Mouse (Mus musculus): ENCODE measurements around the gene Nme8.

Gene Nme8

GRCm38 (mm10) chr13:19697790-19698189 is at the start of gene Nme8:
TSS of gene Nme8 (minus strand) at chr13:19697794.
- in situ Hi-C loops (cut with MboI) = loop anchor here (10.0 kb wide), 2 partner anchors 333 to 597 kb away; no protein-coding TSS in a partner anchor

GRCm38 (mm10) chr13:19745741-19746140 is 48.1 kb upstream of the Nme8 start:
- in situ Hi-C loops (cut with MboI) = no loop called here

GRCm38 (mm10) chr13:19744536-19744935 is 46.9 kb upstream of the Nme8 start:
- in situ Hi-C loops (cut with MboI) = no loop called here

- in situ Hi-C loops (cut with MboI) = no loop called here
These were observed 37.0 kb upstream of the Nme8 start for GRCm38 (mm10) chr13:19734597-19734996.

- in situ Hi-C loops (cut with MboI) = no loop called here
These were observed 33.2 kb upstream of the Nme8 start for GRCm38 (mm10) chr13:19730826-19731225.

GRCm38 (mm10) chr13:19718954-19719353 is 21.4 kb upstream of the Nme8 start:
- in situ Hi-C loops (cut with MboI) = no loop called here

- in situ Hi-C loops (cut with MboI) = no loop called here
These were observed 19.6 kb upstream of the Nme8 start for GRCm38 (mm10) chr13:19717201-19717600.

- in situ Hi-C loops (cut with MboI) = no loop called here
These were observed 6.2 kb upstream of the Nme8 start for GRCm38 (mm10) chr13:19703806-19704205.

GRCm38 (mm10) chr13:19701443-19702078 is 4.0 kb upstream of the Nme8 start:
- in situ Hi-C loops (cut with MboI) = no loop called here

GRCm38 (mm10) chr13:19700733-19701442 is 3.3 kb upstream of the Nme8 start:
- in situ Hi-C loops (cut with MboI) = no loop called here

GRCm38 (mm10) chr13:19698524-19699173 is 1.1 kb upstream of the Nme8 start:
- in situ Hi-C loops (cut with MboI) = loop anchor here (10.0 kb wide), 2 partner anchors 334 to 596 kb away; no protein-coding TSS in a partner anchor

- in situ Hi-C loops (cut with MboI) = loop anchor here (10.0 kb wide), 2 partner anchors 326 to 604 kb away; no protein-coding TSS in a partner anchor
These were observed 7.2 kb downstream of the Nme8 start for GRCm38 (mm10) chr13:19690417-19690816.

- in situ Hi-C loops (cut with MboI) = loop anchor here (10.0 kb wide), 2 partner anchors 325 to 605 kb away; no protein-coding TSS in a partner anchor
These were observed 7.6 kb downstream of the Nme8 start for GRCm38 (mm10) chr13:19689971-19690370.

- in situ Hi-C loops (cut with MboI) = no loop called here
These were observed 13.6 kb downstream of the Nme8 start for GRCm38 (mm10) chr13:19684007-19684406.

GRCm38 (mm10) chr13:19682879-19683640 is 14.5 kb downstream of the Nme8 start:
- in situ Hi-C loops (cut with MboI) = no loop called here

- in situ Hi-C loops (cut with MboI) = no loop called here
These were observed 23.0 kb downstream of the Nme8 start for GRCm38 (mm10) chr13:19674601-19675000.

GRCm38 (mm10) chr13:19674025-19674424 is 23.6 kb downstream of the Nme8 start:
- in situ Hi-C loops (cut with MboI) = no loop called here

GRCm38 (mm10) chr13:19668355-19669140 is 29.0 kb downstream of the Nme8 start:
- in situ Hi-C loops (cut with MboI) = no loop called here

- in situ Hi-C loops (cut with MboI) = no loop called here
These were observed 45.2 kb downstream of the Nme8 start for GRCm38 (mm10) chr13:19652405-19652804.

- in situ Hi-C loops (cut with MboI) = no loop called here
These were observed 47.8 kb downstream of the Nme8 start for GRCm38 (mm10) chr13:19649824-19650223.

GRCm38 (mm10) chr13:19644225-19644624 is 53.4 kb downstream of the Nme8 start:
- in situ Hi-C loops (cut with MboI) = no loop called here

All from mature B cell (primary cell).